Mouse (Mus musculus) erythroblast, embryonic 14.5 days (primary cell): ENCODE data around the gene Ick.

Source experiments
- GATA1 ChIP-seq: IDR thresholded peaks from 2 replicates; pipeline ENCODE4 v1.6.1; 2012; ENCODE audit warnings: low read length, inconsistent platforms, mixed read lengths
- TAL1 ChIP-seq: IDR thresholded peaks from 3 replicates; pipeline ENCODE4 v1.6.1; 2012; ENCODE audit warnings: low read length, inconsistent platforms, mixed read lengths

- TF ChIP-seq GATA1 (no peak), TAL1 (no peak)
These were observed 82.7 kb downstream of the Ick start for GRCm38 (mm10) chr9:78191736-78192135.
